Mouse (Mus musculus) limb, embryonic 14.5 days (tissue): ENCODE data around the gene Rnf150. TPM values are rescaled to one million over a fixed set of nuclear protein-coding genes. Genes with fewer than 3 reads are reported as not detected.

Experiments used
- ATAC-seq: fragments of 200-750 bp; cut with Nextera tagmentation; 2 replicates; pipeline ENCODE4 v1.8.0; 2017; ENCODE audit warnings: low read depth, moderate number of reproducible peaks, moderate TSS enrichment; ENCODE audit not compliant: low FRiP score
- DNase-seq: peaks from one replicate; pipeline ENCODE4 v3.0.0-alpha.2; 2015; ENCODE audit warnings: low spot score
- H3K27ac ChIP-seq: fragments of 300-500 bp; sonication (generic); replicated peaks from 2 replicates; pipeline ENCODE4 v1.5.1; 2014; ENCODE audit warnings: low read depth, mild to moderate bottlenecking, low read length, moderate library complexity, mixed read lengths
- H3K27me3 ChIP-seq: fragments of 300-500 bp; sonication (generic); 2 replicates; pipeline ENCODE4 v1.6.1; 2014; ENCODE audit warnings: low read length, mixed read lengths; ENCODE audit not compliant: control insufficient read depth, insufficient read depth
- H3K36me3 ChIP-seq: fragments of 300-500 bp; sonication (generic); 2 replicates; pipeline ENCODE4 v1.6.1; 2014; ENCODE audit warnings: mild to moderate bottlenecking, low read length, moderate library complexity, mixed read lengths; ENCODE audit not compliant: control insufficient read depth, insufficient read depth
- H3K4me1 ChIP-seq: fragments of 300-500 bp; sonication (generic); 2 replicates; pipeline ENCODE4 v1.6.1; 2014; ENCODE audit warnings: antibody characterized with exemption, low read length, mixed read lengths; ENCODE audit not compliant: control insufficient read depth, insufficient read depth
- H3K4me2 ChIP-seq: fragments of 300-500 bp; sonication (generic); replicated peaks from 2 replicates; pipeline ENCODE4 v1.6.1; 2014; ENCODE audit warnings: low read depth, mild to moderate bottlenecking, low read length, moderate library complexity; ENCODE audit not compliant: severe bottlenecking
- H3K4me3 ChIP-seq: fragments of 300-500 bp; sonication (generic); replicated peaks from 2 replicates; pipeline ENCODE4 v1.5.1; 2014; ENCODE audit warnings: low read length
- H3K9ac ChIP-seq: fragments of 300-500 bp; sonication (generic); 2 replicates; pipeline ENCODE4 v1.6.1; 2014; ENCODE audit warnings: mild to moderate bottlenecking, low read depth, low read length, moderate library complexity; ENCODE audit not compliant: severe bottlenecking
- H3K9me3 ChIP-seq: fragments of 300-500 bp; sonication (generic); 2 replicates; pipeline ENCODE4 v1.6.1; 2016; ENCODE audit warnings: low read length; ENCODE audit not compliant: control insufficient read depth
- POLR2A ChIP-seq: fragments of 200-500 bp; IDR thresholded peaks from 2 replicates; pipeline ENCODE4 v1.8.0; 2012; ENCODE audit warnings: inconsistent platforms, mild to moderate bottlenecking, moderate library complexity, borderline replicate concordance; ENCODE audit not compliant: insufficient read depth, insufficient read length; ENCODE audit errors: extremely low read depth
- WGBS: fragments of 180-500 bp; shearing (Covaris S2); extraction: QIAGEN DNeasy Blood & Tissue Kit; methylation state at CpG from one replicate; pipeline ENCODE4 v1.1.7; 2014; 5-methylcytosine and 5-hydroxymethylcytosine counted together
- polyA plus RNA-seq, 2 experiments: library from polyadenylated mRNA; depleted of rRNA in 1 of 2; stranded (reverse) in 1 of 2; unstranded in 1 of 2; fragments of >200 nt; fragmentation: Nextera tagmentation in 1 of 2; extraction: Ambion mirVana in 1 of 2; gene quantifications; 2 replicates each; pipeline versions ENCODE4 v1.2.1 to v1.2.3; 2012 to 2014

Rnf150 gene
- polyA plus RNA-seq, 2 experiments, result 1.5 to 5.5 TPM

- no peak for TF ChIP-seq POLR2A
- Histone ChIP-seq H3K27ac (no peak overlapping the region), H3K9me3 (no peaks in the 10 kb centered on the region), H3K4me2 (no peak overlapping the region), H3K9ac (no peak overlapping the region), H3K4me3 (no peak overlapping the region), H3K4me1 (0 out of 2 replicates have a peak, but pooled peaks cover 5% of the 10 kb centered on the region), H3K27me3 (no peaks in the 10 kb centered on the region), H3K36me3 (no peaks in the 10 kb centered on the region)
- DNase-seq (no peak), ATAC-seq (no peak)
- WGBS, result 94% methylated on average over 3 of the region's 3 CpGs
Observed at GRCm38 (mm10) chr8:82925286-82925685, 62.1 kb downstream of the Rnf150 start.

- H3K4me2 ChIP-seq, result no peak overlapping the region
- H3K36me3 ChIP-seq, result no peaks in the 10 kb centered on the region
- no peaks in the 10 kb centered on the region for H3K27me3 ChIP-seq
- 86% methylated on average over 5 of the region's 5 CpGs for WGBS
- TF ChIP-seq POLR2A, result no peak
- H3K4me3 ChIP-seq, result no peak overlapping the region
- 0 out of 2 replicates have a peak, but pooled peaks cover 5% of the 10 kb centered on the region for H3K4me1 ChIP-seq
- no peak for ATAC-seq
- H3K9me3 ChIP-seq, result no peaks in the 10 kb centered on the region
- H3K27ac ChIP-seq, result no peak overlapping the region
- H3K9ac ChIP-seq, result no peak overlapping the region
- DNase-seq, result no peak
Observed at GRCm38 (mm10) chr8:82926518-82926917, 63.4 kb downstream of the Rnf150 start.

GRCm38 (mm10) chr8:82931554-82931953, 68.4 kb downstream of the Rnf150 start:
- Histone ChIP-seq H3K9me3 (no peaks in the 10 kb centered on the region), H3K9ac (no peak overlapping the region), H3K4me3 (no peak overlapping the region), H3K4me1 (peaks cover 8% of the 10 kb centered on the region; the same call in 1 of the 2 replicates), H3K4me2 (no peak overlapping the region), H3K27me3 (no peaks in the 10 kb centered on the region), H3K27ac (no peak overlapping the region), H3K36me3 (no peaks in the 10 kb centered on the region)
- no peak for TF ChIP-seq POLR2A
- 87% methylated on average over 7 of the region's 7 CpGs for WGBS
- ATAC-seq (no peak), DNase-seq (no peak)

- 67% methylated on average over 7 of the region's 7 CpGs for WGBS
- Histone ChIP-seq H3K9ac (no peak overlapping the region), H3K4me1 (peaks cover 19% of the 10 kb centered on the region), H3K9me3 (no peaks in the 10 kb centered on the region), H3K4me2 (no peak overlapping the region), H3K4me3 (no peak overlapping the region), H3K27ac (no peak overlapping the region), H3K36me3 (no peaks in the 10 kb centered on the region), H3K27me3 (no peaks in the 10 kb centered on the region)
- no peak for TF ChIP-seq POLR2A
- no peak for DNase-seq
- no peak for ATAC-seq
Observed at GRCm38 (mm10) chr8:82936162-82936561, 73.0 kb downstream of the Rnf150 start.

- TF ChIP-seq POLR2A, result no peak
Observed at GRCm38 (mm10) chr8:82936866-82937265, 73.7 kb downstream of the Rnf150 start.

GRCm38 (mm10) chr8:82939912-82940311, 76.8 kb downstream of the Rnf150 start:
- Histone ChIP-seq H3K9me3 (no peaks in the 10 kb centered on the region), H3K36me3 (no peaks in the 10 kb centered on the region), H3K27me3 (no peaks in the 10 kb centered on the region), H3K4me1 (peaks cover 36% of the 10 kb centered on the region), H3K4me2 (no peak overlapping the region; the same call in 1 of the 2 replicates), H3K9ac (no peak overlapping the region), H3K27ac (0 out of 2 replicates have a peak overlapping the region, but pooled peaks have one; percentile 35), H3K4me3 (no peak overlapping the region)
- DNase-seq (peak; percentile 76), ATAC-seq (peak; percentile 73)
- 17% methylated on average over 6 of the region's 6 CpGs for WGBS
- no peak for TF ChIP-seq POLR2A

More at GRCm38 (mm10) chr8:82936866-82937265, 73.7 kb downstream of the Rnf150 start:
- H3K27ac ChIP-seq, result no peak overlapping the region
- H3K4me3 ChIP-seq, result no peak overlapping the region
- H3K4me1 ChIP-seq, result peaks cover 19% of the 10 kb centered on the region
- WGBS, result 36% methylated on average over 4 of the region's 4 CpGs
- no peaks in the 10 kb centered on the region for H3K9me3 ChIP-seq
- H3K27me3 ChIP-seq, result no peaks in the 10 kb centered on the region
- DNase-seq (peak; percentile 46), ATAC-seq (no peak)
- no peaks in the 10 kb centered on the region for H3K36me3 ChIP-seq
- H3K9ac ChIP-seq, result no peak overlapping the region
- no peak overlapping the region for H3K4me2 ChIP-seq
